Mouse (Mus musculus): Measurements from ENCODE around the gene Parva.

DNA sequence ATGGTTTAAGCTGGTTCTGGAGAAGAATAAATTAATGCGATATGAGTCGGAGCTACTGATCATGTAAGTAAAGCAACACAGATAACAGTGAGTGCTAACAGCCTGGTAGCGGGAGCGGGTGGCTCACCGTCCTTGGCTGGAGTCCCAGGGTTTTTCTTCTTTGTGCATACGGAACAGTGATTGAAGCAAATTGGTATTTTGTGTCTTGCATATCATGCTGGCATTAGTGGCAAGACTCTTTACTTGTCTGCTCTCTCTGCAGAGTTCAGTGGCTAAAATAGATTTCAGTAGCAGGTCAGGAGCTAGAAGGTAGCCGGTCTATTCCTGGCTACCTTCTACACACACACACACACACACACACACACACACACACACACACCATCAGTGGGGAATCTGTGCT, 19.7 kb upstream of the Parva start:
- TF ChIP-seq CTCF (IDR thresholded peaks at IDR 0.05; ENCODE audit: borderline replicate concordance, insufficient read depth, low read length), result no peak
- TF ChIP-seq POLR2A (IDR thresholded peaks at IDR 0.05; ENCODE audit: low read depth, low read length), result no peak

All from embryonic fibroblast, embryonic 13.5 days (primary cell).